Mouse (Mus musculus) CH12F3 (cell line): ENCODE measurements around the gene Chtf18.
"Not testable (repeated sequence)": the region's sequence is repeated elsewhere in the genome, so short reads cannot be mapped to it uniquely, and the experiment has no call there.

ENCODE experiments used
- in situ Hi-C: fragments of 300-500 bp; cut with MboI; formaldehyde crosslinking; loops from 2 replicates; pipeline ENCODE4 v1.14.3; 2020; ENCODE audit warnings: low sequenced_read_pairs

The Chtf18 gene

GRCm38 (mm10) chr17:25727265-25728008, at the start of gene Chtf18, which contains the start of gene Rpusd1:
Chtf18 (minus strand) TSS chr17:25727419.
Rpusd1 (plus strand) TSS chr17:25727670.
- in situ Hi-C loops = no loop called here

GRCm38 (mm10) chr17:25775318-25776062, 48.3 kb upstream of the Chtf18 start:
- in situ Hi-C loops = no loop called here

- in situ Hi-C loops = no loop called here
These were observed 46.4 kb upstream of the Chtf18 start, which contains the start of gene Narfl for GRCm38 (mm10) chr17:25773549-25774120. Narfl (plus strand) TSS chr17:25773776.

GRCm38 (mm10) chr17:25769331-25769730, 42.1 kb upstream of the Chtf18 start:
- in situ Hi-C loops = no loop called here

GRCm38 (mm10) chr17:25765886-25766285, 38.7 kb upstream of the Chtf18 start:
- in situ Hi-C loops = no loop called here

- in situ Hi-C loops = no loop called here
These were observed 35.4 kb upstream of the Chtf18 start for GRCm38 (mm10) chr17:25762591-25762990.

- in situ Hi-C loops = no loop called here
These were observed 34.3 kb upstream of the Chtf18 start for GRCm38 (mm10) chr17:25761561-25761970.

GRCm38 (mm10) chr17:25760148-25760547, 32.9 kb upstream of the Chtf18 start:
- in situ Hi-C loops = no loop called here

GRCm38 (mm10) chr17:25757691-25758090, 30.5 kb upstream of the Chtf18 start:
- in situ Hi-C loops = no loop called here

GRCm38 (mm10) chr17:25756378-25757242, 29.4 kb upstream of the Chtf18 start:
- in situ Hi-C loops = no loop called here

GRCm38 (mm10) chr17:25755627-25756377, 28.6 kb upstream of the Chtf18 start:
- in situ Hi-C loops = no loop called here

- in situ Hi-C loops = no loop called here
These were observed 27.9 kb upstream of the Chtf18 start for GRCm38 (mm10) chr17:25755086-25755485.

- in situ Hi-C loops = no loop called here
These were observed 27.0 kb upstream of the Chtf18 start, which contains the start of gene Msln for GRCm38 (mm10) chr17:25754241-25754640. Msln (minus strand) TSS chr17:25754378.

GRCm38 (mm10) chr17:25751446-25751845, 24.2 kb upstream of the Chtf18 start:
- in situ Hi-C loops = no loop called here

- in situ Hi-C loops = no loop called here
These were observed 22.1 kb upstream of the Chtf18 start for GRCm38 (mm10) chr17:25749314-25749713.

GRCm38 (mm10) chr17:25748238-25748637, 21.0 kb upstream of the Chtf18 start:
- in situ Hi-C loops = no loop called here

- in situ Hi-C loops = no loop called here
These were observed 17.1 kb upstream of the Chtf18 start for GRCm38 (mm10) chr17:25744311-25744710.

- in situ Hi-C loops = no loop called here
These were observed 16.6 kb upstream of the Chtf18 start for GRCm38 (mm10) chr17:25743831-25744230.

- in situ Hi-C loops = not testable (repeated sequence)
These were observed 14.3 kb upstream of the Chtf18 start for GRCm38 (mm10) chr17:25741471-25741870.

- in situ Hi-C loops = no loop called here
These were observed 11.6 kb upstream of the Chtf18 start for GRCm38 (mm10) chr17:25738861-25739260.
